Mouse (Mus musculus): ENCODE results near the gene Eif2ak4. TPM values are rescaled to one million over a fixed set of nuclear protein-coding genes. Genes with fewer than 3 reads are reported as not detected.

Eif2ak4 gene
- polyA plus RNA-seq, 1 experiment from 2014 or later: 11.3 TPM

DNA sequence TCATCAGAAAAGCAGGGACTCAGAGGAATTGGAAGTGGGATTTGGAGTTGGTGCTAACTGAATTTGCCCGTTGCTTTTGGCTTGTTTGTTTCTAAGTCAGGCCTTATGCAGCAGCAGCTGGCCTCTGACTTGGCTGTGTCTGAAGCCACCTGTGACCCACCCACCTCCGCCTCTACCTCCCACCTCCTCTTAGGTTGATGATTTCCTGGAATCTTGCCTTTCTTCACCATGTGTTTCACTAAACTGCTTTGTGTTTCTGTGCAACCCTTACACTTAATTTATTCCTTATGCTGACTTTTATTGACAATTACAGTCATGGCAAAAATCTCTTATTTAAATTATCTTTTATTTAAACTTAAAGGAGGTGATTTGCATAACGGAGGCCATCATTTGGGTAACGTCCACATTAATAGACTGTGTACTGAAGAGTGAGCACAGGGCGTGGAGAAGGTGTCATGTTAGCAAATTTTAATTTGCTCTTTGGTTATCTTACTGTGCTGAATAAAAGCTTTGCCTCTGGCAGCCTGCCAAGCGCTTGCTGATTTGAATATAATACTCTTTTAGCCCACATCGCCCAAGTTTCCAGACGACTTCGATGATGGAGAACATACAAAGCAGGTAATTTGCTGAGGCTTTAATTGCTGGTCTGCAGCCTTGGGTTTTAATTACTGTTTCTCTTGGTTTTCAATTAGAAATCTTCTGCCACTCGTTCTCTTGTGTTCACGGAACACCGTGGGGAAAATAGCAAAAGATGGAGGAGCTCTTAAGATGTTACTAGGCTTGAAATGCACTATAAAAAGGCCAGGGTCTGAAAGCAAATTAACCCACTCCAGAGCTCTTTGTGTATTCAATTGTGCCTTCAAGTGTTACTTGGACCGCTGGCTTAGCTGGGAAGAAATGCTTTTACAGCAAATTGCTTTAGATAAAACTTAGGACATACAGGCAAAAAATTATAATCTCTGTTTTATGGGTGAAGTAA lies 57.6 kb downstream of the Eif2ak4 start:
- Histone ChIP-seq H3K36me3 (peaks cover 17% of the 10 kb centered on the region), H3K27ac (no peak overlapping the region), H3K9me3 (no peaks in the 10 kb centered on the region), H3K9ac (no peak overlapping the region), H3K4me2 (replicated peaks) (no peak overlapping the region), H3K4me1 (no peaks in the 10 kb centered on the region), H3K4me3 (no peak overlapping the region), H3K27me3 (replicated peaks) (no peaks in the 10 kb centered on the region)
- 70% methylated on average over 13 of the region's 13 CpGs for WGBS
- ATAC-seq (ENCODE audit: low FRiP score, low read depth): no peak

DNA sequence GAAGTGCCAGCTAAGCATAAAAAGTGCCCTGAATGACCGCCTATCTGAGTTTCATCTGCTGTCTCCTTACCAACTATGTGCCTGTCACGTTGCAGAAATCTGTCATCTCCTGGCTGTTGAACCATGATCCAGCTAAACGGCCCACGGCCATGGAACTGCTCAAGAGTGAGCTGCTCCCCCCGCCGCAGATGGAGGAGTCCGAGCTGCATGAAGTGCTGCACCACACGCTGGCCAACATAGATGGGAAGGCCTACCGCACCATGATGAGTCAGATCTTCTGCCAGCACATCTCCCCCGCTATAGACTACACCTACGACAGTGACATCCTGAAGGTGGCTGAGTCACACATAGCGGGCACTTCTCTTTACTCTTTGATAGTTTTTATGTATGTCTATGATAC lies 59.8 kb downstream of the Eif2ak4 start:
- H3K9ac ChIP-seq: no peak overlapping the region
- WGBS: 84% methylated on average over 12 of the region's 12 CpGs
- no peak overlapping the region for H3K27ac ChIP-seq
- ATAC-seq (ENCODE audit: low FRiP score, low read depth): no peak
- H3K9me3 ChIP-seq: no peaks in the 10 kb centered on the region
- peaks cover 20% of the 10 kb centered on the region for H3K36me3 ChIP-seq
- H3K4me2 ChIP-seq (replicated peaks): no peak overlapping the region
- no peaks in the 10 kb centered on the region for H3K27me3 ChIP-seq (replicated peaks)
- H3K4me3 ChIP-seq: no peak overlapping the region
- H3K4me1 ChIP-seq: no peaks in the 10 kb centered on the region

DNA sequence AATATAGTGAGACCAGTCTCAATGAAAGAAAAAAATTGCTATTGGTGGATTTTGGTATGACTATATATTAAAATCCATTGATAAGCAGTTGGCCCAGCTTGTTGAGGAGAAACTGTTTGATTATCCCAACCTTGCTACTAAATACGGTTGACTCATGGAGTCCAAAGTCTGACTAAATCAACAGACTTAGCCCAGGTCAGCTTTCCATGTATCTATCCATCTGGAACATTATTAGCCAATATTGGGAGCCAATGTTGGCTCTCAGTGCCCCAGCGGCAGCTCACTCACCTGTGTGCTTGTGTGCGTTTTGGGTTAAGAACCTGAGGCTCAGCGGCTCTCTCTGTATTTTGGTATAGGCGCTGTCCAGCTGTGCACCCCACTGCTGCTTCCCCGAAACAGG lies 62.6 kb downstream of the Eif2ak4 start:
- H3K4me3 ChIP-seq: no peak overlapping the region
- no peak overlapping the region for H3K27ac ChIP-seq
- H3K4me1 ChIP-seq: no peaks in the 10 kb centered on the region
- H3K9ac ChIP-seq: no peak overlapping the region
- H3K27me3 ChIP-seq (replicated peaks): no peaks in the 10 kb centered on the region
- WGBS: 92% methylated on average over 6 of the region's 6 CpGs
- ATAC-seq (ENCODE audit: low FRiP score, low read depth): no peak
- no peak overlapping the region for H3K4me2 ChIP-seq (replicated peaks)
- H3K9me3 ChIP-seq: no peaks in the 10 kb centered on the region
- H3K36me3 ChIP-seq: peaks cover 16% of the 10 kb centered on the region

DNA sequence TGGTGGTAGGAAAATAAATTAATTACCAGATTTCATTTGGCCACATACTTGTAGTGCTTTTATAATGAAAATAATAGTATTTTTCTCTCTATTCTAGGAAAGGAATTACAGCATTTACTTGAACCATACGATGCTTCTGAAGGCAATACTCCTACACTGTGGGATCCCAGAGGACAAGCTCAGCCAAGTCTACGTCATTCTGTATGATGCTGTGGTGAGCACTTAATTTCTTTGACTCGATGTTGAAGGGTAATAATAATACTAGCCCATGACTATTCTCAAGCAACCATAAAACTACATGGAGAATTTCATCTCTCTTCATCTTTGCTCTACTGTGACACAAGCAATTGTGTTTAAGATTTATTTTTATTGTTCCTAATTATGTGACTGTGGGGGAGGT lies 68.6 kb downstream of the Eif2ak4 start:
- WGBS: 73% methylated on average over 3 of the region's 3 CpGs
- no peaks in the 10 kb centered on the region for H3K4me1 ChIP-seq
- peak; percentile 45; the same call in 1 of the 2 replicates for ATAC-seq (ENCODE audit: low FRiP score, low read depth)
- H3K4me3 ChIP-seq: no peak overlapping the region
- no peak overlapping the region for H3K27ac ChIP-seq
- H3K9me3 ChIP-seq: no peaks in the 10 kb centered on the region
- peaks cover 12% of the 10 kb centered on the region for H3K36me3 ChIP-seq
- H3K27me3 ChIP-seq (replicated peaks): no peaks in the 10 kb centered on the region
- H3K4me2 ChIP-seq (replicated peaks): no peak overlapping the region
- H3K9ac ChIP-seq: no peak overlapping the region

DNA sequence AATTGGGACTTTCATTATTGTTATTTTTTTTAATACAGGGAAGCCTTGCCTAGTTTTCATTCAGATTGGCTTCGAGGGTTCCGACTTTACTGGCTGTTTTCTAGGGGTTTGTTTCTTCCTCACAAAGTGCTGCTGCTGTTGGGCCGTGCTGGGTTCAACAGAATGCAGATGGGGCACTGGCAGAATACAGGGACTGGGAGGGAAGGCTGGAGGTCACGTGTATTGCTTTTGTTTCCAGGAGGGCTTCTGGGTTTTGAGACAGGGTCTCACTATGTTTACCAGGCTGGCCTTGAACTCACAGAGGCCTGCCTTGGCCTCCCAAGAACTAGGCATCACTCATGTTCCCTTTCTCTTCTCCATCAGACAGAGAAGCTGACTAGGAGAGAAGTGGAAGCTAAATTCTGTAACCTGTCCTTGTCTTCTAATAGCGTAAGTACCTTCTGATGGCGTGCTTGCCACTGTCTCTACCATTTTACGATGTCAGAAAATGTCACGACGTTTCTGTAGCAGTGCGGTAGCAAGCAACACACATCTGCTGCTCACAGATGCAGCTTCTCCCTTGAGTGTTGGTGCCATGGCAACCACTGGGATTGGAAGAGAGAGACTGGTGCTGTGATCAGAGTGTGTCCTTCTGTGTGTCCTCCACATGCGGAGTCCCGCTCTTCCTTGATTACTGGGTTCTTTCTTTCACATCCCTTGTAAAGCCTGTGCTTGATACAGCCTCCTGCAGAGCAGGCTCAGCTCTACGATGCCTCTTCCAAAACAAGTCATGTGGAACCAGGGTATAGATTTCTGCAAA lies 69.2 kb downstream of the Eif2ak4 start:
- H3K4me2 ChIP-seq (replicated peaks): no peak overlapping the region
- no peaks in the 10 kb centered on the region for H3K4me1 ChIP-seq
- H3K27me3 ChIP-seq (replicated peaks): no peaks in the 10 kb centered on the region
- no peak overlapping the region for H3K4me3 ChIP-seq
- H3K27ac ChIP-seq: peak overlapping the region; percentile 28; the same call in 1 of the 2 replicates
- peak; percentile 87 for ATAC-seq (ENCODE audit: low FRiP score, low read depth)
- H3K9ac ChIP-seq: no peak overlapping the region
- H3K36me3 ChIP-seq: peaks cover 16% of the 10 kb centered on the region
- H3K9me3 ChIP-seq: no peaks in the 10 kb centered on the region
- 63% methylated on average over 13 of the region's 13 CpGs for WGBS

DNA sequence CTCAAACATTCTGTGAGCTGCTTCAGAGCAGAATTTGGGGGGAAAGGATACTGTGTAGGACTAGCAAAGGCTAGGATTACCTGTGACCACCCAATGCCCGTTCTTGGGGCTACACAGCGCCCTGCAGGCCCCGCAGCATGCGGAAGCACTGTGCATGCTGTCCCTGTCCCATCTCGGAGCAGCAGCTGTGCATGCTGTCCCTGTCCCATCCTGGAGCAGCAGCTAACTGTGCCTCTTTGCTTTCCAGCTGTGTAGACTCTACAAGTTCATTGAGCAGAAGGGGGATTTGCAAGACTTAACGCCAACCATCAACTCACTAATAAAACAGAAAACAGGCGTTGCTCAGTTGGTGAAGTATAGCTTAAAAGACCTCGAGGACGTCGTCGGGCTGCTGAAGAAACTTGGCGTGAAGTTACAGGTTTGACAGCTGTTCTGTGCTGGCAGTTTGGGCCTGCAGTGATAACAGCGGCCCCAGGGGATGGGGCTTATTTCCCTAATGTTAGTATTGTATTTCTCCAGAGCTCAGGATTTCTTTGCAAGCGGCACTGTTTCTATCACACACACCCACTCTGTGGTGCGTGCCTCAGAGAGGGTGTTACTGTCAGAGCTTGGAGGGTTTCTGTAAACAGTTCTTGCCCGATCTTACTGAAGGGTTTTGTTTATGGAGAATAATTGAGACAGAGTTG lies 73.2 kb downstream of the Eif2ak4 start:
- no peak overlapping the region for H3K4me3 ChIP-seq
- 87% methylated on average over 16 of the region's 16 CpGs for WGBS
- H3K27ac ChIP-seq: no peak overlapping the region
- no peaks in the 10 kb centered on the region for H3K27me3 ChIP-seq (replicated peaks)
- no peak overlapping the region for H3K9ac ChIP-seq
- H3K9me3 ChIP-seq: no peaks in the 10 kb centered on the region
- H3K36me3 ChIP-seq: peaks cover 39% of the 10 kb centered on the region
- H3K4me2 ChIP-seq (replicated peaks): no peak overlapping the region
- no peak for ATAC-seq (ENCODE audit: low FRiP score, low read depth)
- H3K4me1 ChIP-seq: no peaks in the 10 kb centered on the region

DNA sequence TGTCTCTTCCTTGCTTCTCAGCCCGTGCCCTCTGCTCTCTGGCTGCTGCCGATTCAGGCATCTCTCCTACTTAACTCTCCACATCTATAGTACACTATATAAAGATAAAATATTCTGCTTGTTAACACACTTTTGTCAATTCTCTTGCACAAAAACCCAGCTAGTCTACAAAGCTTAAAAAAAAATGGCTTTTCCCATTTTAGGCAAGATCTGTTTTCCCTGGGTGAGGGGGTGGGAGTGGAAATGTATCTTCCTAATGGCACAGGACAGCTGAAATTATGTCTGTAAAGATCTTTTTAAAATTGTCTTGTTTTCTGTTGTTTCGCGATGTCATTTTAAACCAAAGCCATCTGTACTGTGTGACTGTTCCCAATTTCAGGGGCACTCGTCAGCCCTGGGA lies 75.1 kb downstream of the Eif2ak4 start:
- Histone ChIP-seq H3K36me3 (peaks cover 53% of the 10 kb centered on the region), H3K27ac (no peak overlapping the region), H3K9me3 (no peaks in the 10 kb centered on the region), H3K4me1 (no peaks in the 10 kb centered on the region), H3K9ac (no peak overlapping the region), H3K4me3 (no peak overlapping the region), H3K4me2 (replicated peaks) (no peak overlapping the region), H3K27me3 (replicated peaks) (no peaks in the 10 kb centered on the region)
- no peak for ATAC-seq (ENCODE audit: low FRiP score, low read depth)
- 89% methylated on average over 5 of the region's 5 CpGs for WGBS

DNA sequence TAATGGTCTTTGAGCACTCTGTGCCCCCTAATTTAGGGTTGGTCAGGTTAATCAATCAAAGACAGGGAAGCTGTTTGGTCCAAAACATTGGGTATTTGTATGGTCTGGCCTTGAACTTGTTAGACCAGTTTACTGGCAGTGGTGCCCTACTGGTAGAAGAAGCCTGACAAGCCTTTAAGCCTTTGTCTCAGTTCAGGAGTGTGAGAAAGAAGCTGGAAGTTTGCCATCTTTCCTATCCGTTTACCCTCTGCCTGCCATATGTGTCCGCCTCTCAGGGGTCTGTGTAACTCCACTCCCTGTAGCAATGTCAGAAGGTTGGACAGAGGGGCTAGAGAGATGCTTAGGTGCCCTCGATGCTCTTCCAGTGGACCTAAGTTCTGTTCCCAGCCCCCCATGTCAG lies 76.0 kb downstream of the Eif2ak4 start:
- H3K9me3 ChIP-seq: no peaks in the 10 kb centered on the region
- H3K36me3 ChIP-seq: peaks cover 59% of the 10 kb centered on the region
- no peak overlapping the region for H3K27ac ChIP-seq
- H3K4me3 ChIP-seq: no peak overlapping the region
- H3K9ac ChIP-seq: no peak overlapping the region
- no peak for ATAC-seq (ENCODE audit: low FRiP score, low read depth)
- WGBS: 80% methylated on average over 3 of the region's 3 CpGs
- no peaks in the 10 kb centered on the region for H3K27me3 ChIP-seq (replicated peaks)
- no peak overlapping the region for H3K4me2 ChIP-seq (replicated peaks)
- H3K4me1 ChIP-seq: no peaks in the 10 kb centered on the region

DNA sequence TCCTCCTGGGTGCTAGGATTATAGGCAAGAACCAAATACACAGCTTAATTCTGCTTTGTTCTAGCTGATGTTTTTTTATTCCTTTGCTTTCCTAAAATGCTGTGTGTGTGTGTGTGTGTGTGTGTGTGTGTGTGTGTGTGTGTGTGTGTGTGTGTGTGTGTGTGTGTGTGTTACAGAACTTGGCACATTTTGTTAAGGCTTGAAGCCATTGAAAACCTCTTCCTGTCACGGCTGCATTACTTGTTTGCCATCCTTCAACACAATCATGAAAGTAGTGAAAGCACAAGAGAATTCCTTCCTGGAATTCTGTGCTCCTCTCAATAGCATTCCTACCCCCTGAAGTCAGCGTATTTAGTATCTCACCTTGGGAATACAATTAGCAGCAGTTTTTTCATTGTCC lies 77.5 kb downstream of the Eif2ak4 start:
- Histone ChIP-seq H3K27me3 (replicated peaks) (no peaks in the 10 kb centered on the region), H3K4me3 (no peak overlapping the region), H3K36me3 (peaks cover 65% of the 10 kb centered on the region), H3K4me2 (replicated peaks) (no peak overlapping the region), H3K9ac (no peak overlapping the region), H3K27ac (no peak overlapping the region), H3K4me1 (no peaks in the 10 kb centered on the region), H3K9me3 (no peaks in the 10 kb centered on the region)
- 83% methylated on average over 2 of the region's 2 CpGs for WGBS
- no peak for ATAC-seq (ENCODE audit: low FRiP score, low read depth)

DNA sequence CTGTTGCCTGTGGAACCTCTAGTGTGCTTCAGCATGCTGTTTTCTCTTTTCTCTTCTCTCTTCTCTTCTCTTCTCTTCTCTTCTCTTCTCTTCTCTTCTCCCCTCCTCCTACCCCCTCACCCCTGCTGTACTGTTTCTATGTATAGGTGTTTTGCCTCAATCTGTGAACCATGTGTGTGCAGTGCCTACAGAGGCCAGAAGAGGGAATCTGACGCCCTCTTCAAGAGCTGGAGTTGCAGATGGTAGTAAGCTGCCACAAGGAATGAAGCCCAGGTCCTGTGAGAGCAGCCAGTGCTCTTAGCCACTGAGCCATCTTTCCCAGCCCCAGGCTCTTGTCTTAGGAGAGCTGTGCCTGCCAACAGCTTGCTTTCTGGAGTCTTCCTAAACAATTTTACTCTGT lies 78.2 kb downstream of the Eif2ak4 start:
- no peak overlapping the region for H3K9ac ChIP-seq
- no peaks in the 10 kb centered on the region for H3K9me3 ChIP-seq
- no peak overlapping the region for H3K27ac ChIP-seq
- no peak overlapping the region for H3K4me3 ChIP-seq
- no peaks in the 10 kb centered on the region for H3K27me3 ChIP-seq (replicated peaks)
- no peaks in the 10 kb centered on the region for H3K4me1 ChIP-seq
- 69% methylated on average over 1 of the region's 1 CpGs for WGBS
- peaks cover 69% of the 10 kb centered on the region for H3K36me3 ChIP-seq
- no peak overlapping the region for H3K4me2 ChIP-seq (replicated peaks)
- ATAC-seq (ENCODE audit: low FRiP score, low read depth): no peak

DNA sequence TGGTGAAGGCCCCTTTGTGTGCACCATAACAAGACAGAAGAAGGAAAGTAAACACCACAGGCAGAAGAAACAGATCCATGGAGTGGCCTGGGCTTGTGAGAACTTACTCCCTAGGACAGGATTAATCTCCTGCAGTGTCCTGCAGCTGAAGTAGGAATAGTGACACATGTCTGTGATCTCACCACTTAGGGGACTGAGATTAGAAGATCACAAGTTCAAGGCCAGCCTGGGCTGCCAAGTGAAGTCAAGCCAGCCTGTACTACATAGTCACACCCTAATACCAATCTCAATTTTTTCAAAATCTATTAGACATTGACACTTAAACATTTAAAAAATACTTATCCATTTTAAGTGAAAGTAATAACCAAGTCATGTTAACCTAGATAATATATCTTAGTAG lies 79.9 kb downstream of the Eif2ak4 start:
- no peak for ATAC-seq (ENCODE audit: low FRiP score, low read depth)
- Histone ChIP-seq H3K36me3 (peaks cover 70% of the 10 kb centered on the region), H3K4me3 (no peak overlapping the region), H3K9ac (no peak overlapping the region), H3K4me1 (no peaks in the 10 kb centered on the region), H3K9me3 (no peaks in the 10 kb centered on the region), H3K4me2 (replicated peaks) (no peak overlapping the region), H3K27me3 (replicated peaks) (no peaks in the 10 kb centered on the region), H3K27ac (no peak overlapping the region)
